Mouse (Mus musculus): Measurements from ENCODE around the gene Slc17a5.
"Not testable (repeated sequence)": the region's sequence is repeated elsewhere in the genome, so short reads cannot be mapped to it uniquely, and the experiment has no call there.

Gene Slc17a5

GRCm38 (mm10) chr9:78491169-78491568, 96.7 kb downstream of the Slc17a5 start:
- in situ Hi-C loops (cut with MboI; ENCODE audit: unreplicated experiment in 2 of 2), result no loop called here

GRCm38 (mm10) chr9:78488890-78489420, 98.9 kb downstream of the Slc17a5 start, which contains the start of gene Eef1a1:
Eef1a1 (minus strand) TSS chr9:78489151.
- in situ Hi-C loops (cut with MboI; ENCODE audit: unreplicated experiment in 2 of 2), result no loop called here

GRCm38 (mm10) chr9:78488021-78488420, 99.8 kb downstream of the Slc17a5 start:
- in situ Hi-C loops (cut with MboI; ENCODE audit: unreplicated experiment in 2 of 2), result not testable (repeated sequence)
